Comparison of ENCODE assay signal across 8 mouse cellular contexts in the genomic region with DNA sequence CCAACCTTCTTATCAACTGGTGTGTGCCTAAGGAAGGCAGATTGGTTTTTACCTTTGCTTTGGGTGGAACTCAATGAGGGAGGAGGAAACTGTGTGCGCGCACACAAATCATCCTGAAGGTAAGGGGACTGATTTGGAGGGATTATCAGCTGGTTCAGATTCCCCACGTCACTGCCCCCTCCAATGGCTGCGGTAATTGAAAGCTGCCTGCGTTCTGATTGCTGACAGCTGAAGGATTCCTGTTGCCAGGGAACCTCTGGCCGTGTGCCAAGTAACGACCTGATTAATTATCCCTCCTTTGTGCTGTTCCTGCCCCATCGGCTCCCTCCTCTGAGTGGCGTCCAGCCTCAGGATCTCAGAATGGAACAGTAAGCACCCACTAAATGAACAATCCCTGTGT.
A peak's percentile ranks its signal among the peaks of the same experiment; 100 is the strongest.
DNase-seq lines count a peak whose midpoint lies in the region; ATAC-seq lines count a peak whose summit lies in the region.

No protein-coding gene starts in this region.

- H3K27me3 ChIP-seq in heart, embryonic 14.5 days (ENCODE audit: control insufficient read depth, insufficient read depth, low read length) = no peaks in the 10 kb centered on the region
- no peaks in the 10 kb centered on the region for H3K27me3 ChIP-seq in midbrain, embryonic 16.5 days (ENCODE audit: control insufficient read depth, insufficient read depth, low read depth, low read length)

- WGBS in heart, embryonic 14.5 days = 5% methylated on average over 9 of the region's 9 CpGs
- 3% methylated on average over 9 of the region's 9 CpGs for WGBS in midbrain, embryonic 16.5 days

- H3K4me3 ChIP-seq in heart, embryonic 14.5 days (ENCODE audit: control insufficient read depth in 1 of 2, insufficient read depth in 1 of 2, low read depth in 1 of 2, low read length in 2 of 2) = no peak overlapping the region
- 0 out of 2 replicates have a peak overlapping the region, but pooled peaks have one; percentile 1 for H3K4me3 ChIP-seq in midbrain, embryonic 16.5 days (ENCODE audit: low read depth, low read length)

- H3K9ac ChIP-seq in heart, embryonic 14.5 days (ENCODE audit: low read length) = no peak overlapping the region
- H3K9ac ChIP-seq in midbrain, embryonic 16.5 days (ENCODE audit: low read depth, low read length) = 0 out of 2 replicates have a peak overlapping the region, but pooled peaks have one; percentile 2

- peak; percentile 73 to 87 for DNase-seq in cerebellum, postnatal 14 days
- no peak for DNase-seq in cerebellum, adult 18-20 months
- DNase-seq in adrenal gland, postnatal 14 days = peak; percentile 75
- DNase-seq in layer of hippocampus, adult 9-11 months = peak; percentile 35

- no peaks in the 10 kb centered on the region for H3K36me3 ChIP-seq in heart, embryonic 14.5 days (ENCODE audit: control insufficient read depth, insufficient read depth, low read length)
- H3K36me3 ChIP-seq in midbrain, embryonic 16.5 days (ENCODE audit: control insufficient read depth, insufficient read depth, low read length) = no peaks in the 10 kb centered on the region

- H3K9me3 ChIP-seq in heart, embryonic 14.5 days (ENCODE audit: control insufficient read depth, low read length) = no peaks in the 10 kb centered on the region
- no peaks in the 10 kb centered on the region for H3K9me3 ChIP-seq in midbrain, embryonic 16.5 days (replicated peaks; ENCODE audit: control insufficient read depth, low read length, poor library complexity, severe bottlenecking)

- peak; percentile 17; the same call in 1 of the 2 replicates for ATAC-seq in heart, embryonic 14.5 days (ENCODE audit: insufficient number of reproducible peaks, insufficient read depth, low FRiP score, low read depth)
- peak; percentile 82 for ATAC-seq in midbrain, embryonic 16.5 days
- ATAC-seq in granulocyte monocyte progenitor cell, adult 5-6 weeks (replicated peaks; ENCODE audit: poor library complexity, severe bottlenecking) = no peak
- no peak for ATAC-seq in megakaryocyte, adult 5-6 weeks (ENCODE audit: poor library complexity, severe bottlenecking)

- H3K27ac ChIP-seq in heart, embryonic 14.5 days (replicated peaks in 1 of 2; ENCODE audit: control insufficient read depth in 1 of 2, insufficient read depth in 1 of 2, low read depth in 2 of 2, low read length in 2 of 2) = peak overlapping the region in 1 of 2 experiments; percentile 64; a peak in 1 of 4 replicates
- H3K27ac ChIP-seq in midbrain, embryonic 16.5 days (ENCODE audit: low read length) = no peak overlapping the region

- H3K4me1 ChIP-seq in heart, embryonic 14.5 days (ENCODE audit: control insufficient read depth in 2 of 2, insufficient read depth in 2 of 2, low read length in 2 of 2) = peaks cover 6 to 16% of the 10 kb centered on the region in 2 experiments
- peaks cover 4% of the 10 kb centered on the region; the same call in 1 of the 2 replicates for H3K4me1 ChIP-seq in midbrain, embryonic 16.5 days (ENCODE audit: control insufficient read depth, insufficient read depth, low read length)

- H3K4me2 ChIP-seq in heart, embryonic 14.5 days (ENCODE audit: low read length) = peak overlapping the region; percentile 43
- peak overlapping the region; percentile 21 for H3K4me2 ChIP-seq in midbrain, embryonic 16.5 days (ENCODE audit: low read length)

Comparison
In these comparisons a context has a peak if more than half of its experiments do, and no peak if none do; other contexts are left out.
1. DNase-seq: peak in cerebellum, postnatal 14 days (2 of 2), adrenal gland, postnatal 14 days (single experiment) and layer of hippocampus, adult 9-11 months (single experiment); none in cerebellum, adult 18-20 months (0 of 2).
2. ATAC-seq: peak in heart, embryonic 14.5 days (single experiment) and midbrain, embryonic 16.5 days (single experiment); none in granulocyte monocyte progenitor cell, adult 5-6 weeks (single experiment) and megakaryocyte, adult 5-6 weeks (single experiment).